Mouse (Mus musculus) intestine, postnatal 0 days (tissue): ENCODE data around the gene Scn3b. TPM values are rescaled to one million over a fixed set of nuclear protein-coding genes. Genes with fewer than 3 reads are reported as not detected.

Source experiments
- ATAC-seq: fragments of 200-750 bp; cut with Nextera tagmentation; 2 replicates; pipeline ENCODE4 v1.8.0; 2017; ENCODE audit warnings: mild to moderate bottlenecking, moderate TSS enrichment, moderate library complexity
- H3K27ac ChIP-seq: fragments of 300-500 bp; sonication (generic); 2 replicates; pipeline ENCODE4 v1.5.1; 2014; ENCODE audit warnings: mild to moderate bottlenecking, low read depth, low read length, moderate library complexity
- H3K27me3 ChIP-seq: fragments of 300-500 bp; sonication (generic); replicated peaks from 2 replicates; pipeline ENCODE4 v1.6.1; 2014; ENCODE audit warnings: low read length, mixed read lengths; ENCODE audit not compliant: control insufficient read depth, insufficient read depth
- H3K36me3 ChIP-seq: fragments of 300-500 bp; sonication (generic); 2 replicates; pipeline ENCODE4 v1.6.1; 2014; ENCODE audit warnings: mild to moderate bottlenecking, moderate library complexity; ENCODE audit not compliant: control insufficient read depth, insufficient read depth
- H3K4me1 ChIP-seq: fragments of 300-500 bp; sonication (generic); replicated peaks from 2 replicates; pipeline ENCODE4 v1.6.1; 2014; ENCODE audit warnings: antibody characterized with exemption, low read length, mixed read lengths; ENCODE audit not compliant: control insufficient read depth, insufficient read depth
- H3K4me2 ChIP-seq: fragments of 300-500 bp; sonication (generic); replicated peaks from 2 replicates; pipeline ENCODE4 v1.6.1; 2014; ENCODE audit warnings: low read depth, mild to moderate bottlenecking, moderate library complexity
- H3K4me3 ChIP-seq: fragments of 300-500 bp; sonication (generic); 2 replicates; pipeline ENCODE4 v1.5.1; 2014; ENCODE audit warnings: low read depth, low read length
- H3K9ac ChIP-seq: fragments of 300-500 bp; sonication (generic); 2 replicates; pipeline ENCODE4 v1.6.1; 2014; ENCODE audit warnings: mild to moderate bottlenecking, low read depth, low read length
- H3K9me3 ChIP-seq: fragments of 300-500 bp; sonication (generic); 2 replicates; pipeline ENCODE4 v1.6.1; 2016; ENCODE audit warnings: mixed run types; ENCODE audit not compliant: control insufficient read depth
- CTCF ChIP-seq: sonication (generic); IDR thresholded peaks from 2 replicates; pipeline ENCODE4 v1.5.1; 2016; ENCODE audit warnings: low read depth, mild to moderate bottlenecking, control low read depth, antibody characterized with exemption, moderate library complexity
- WGBS: fragments of 180-500 bp; shearing (Covaris S2); extraction: QIAGEN DNeasy Blood & Tissue Kit; methylation state at CpG from one replicate; pipeline ENCODE4 v1.1.7; 2014; 5-methylcytosine and 5-hydroxymethylcytosine counted together
- polyA plus RNA-seq: library from polyadenylated mRNA; unstranded; fragments of >200 nt; fragmentation: Nextera tagmentation; extraction: Ambion mirVana; gene quantifications from 2 replicates; pipeline ENCODE4 v1.2.1, GENCODE M21; 2015

Gene Scn3b
- polyA plus RNA-seq, 1 experiment from 2014 or later = 2.4 TPM

GRCm38 (mm10) chr9:40296251-40296650 lies 27.2 kb downstream of the Scn3b start:
- ATAC-seq = no peak
- H3K27ac ChIP-seq = no peak overlapping the region
- no peaks in the 10 kb centered on the region for H3K4me1 ChIP-seq
- no peak overlapping the region for H3K4me2 ChIP-seq
- no peak overlapping the region for H3K4me3 ChIP-seq
- no peaks in the 10 kb centered on the region for H3K27me3 ChIP-seq
- TF ChIP-seq CTCF = no peak
- H3K9me3 ChIP-seq = no peaks in the 10 kb centered on the region
- no peak overlapping the region for H3K9ac ChIP-seq
- WGBS = 94% methylated on average over 5 of the region's 5 CpGs
- peaks cover 45% of the 10 kb centered on the region for H3K36me3 ChIP-seq

GRCm38 (mm10) chr9:40297969-40298368 lies 29.0 kb downstream of the Scn3b start:
- H3K4me3 ChIP-seq = no peak overlapping the region
- H3K9ac ChIP-seq = no peak overlapping the region
- H3K36me3 ChIP-seq = peaks cover 61% of the 10 kb centered on the region
- 0 out of 2 replicates have a peak, but pooled peaks have one; percentile 27 for ATAC-seq
- H3K9me3 ChIP-seq = no peaks in the 10 kb centered on the region
- H3K27ac ChIP-seq = no peak overlapping the region
- no peak for TF ChIP-seq CTCF
- 76% methylated on average over 9 of the region's 9 CpGs for WGBS
- H3K4me1 ChIP-seq = no peaks in the 10 kb centered on the region
- H3K27me3 ChIP-seq = no peaks in the 10 kb centered on the region
- H3K4me2 ChIP-seq = no peak overlapping the region

- Histone ChIP-seq H3K9me3 (no peaks in the 10 kb centered on the region), H3K27ac (no peak overlapping the region), H3K36me3 (peaks cover 66% of the 10 kb centered on the region), H3K9ac (no peak overlapping the region), H3K4me2 (no peak overlapping the region), H3K4me3 (no peak overlapping the region), H3K4me1 (no peaks in the 10 kb centered on the region), H3K27me3 (no peaks in the 10 kb centered on the region)
- ATAC-seq = no peak
- no peak for TF ChIP-seq CTCF
- 98% methylated on average over 7 of the region's 7 CpGs for WGBS
These were observed 30.3 kb downstream of the Scn3b start for GRCm38 (mm10) chr9:40299323-40299722.

- Histone ChIP-seq H3K4me3 (no peak overlapping the region), H3K4me1 (no peaks in the 10 kb centered on the region), H3K9me3 (no peaks in the 10 kb centered on the region), H3K4me2 (no peak overlapping the region), H3K27ac (no peak overlapping the region), H3K9ac (no peak overlapping the region), H3K36me3 (peaks cover 75% of the 10 kb centered on the region), H3K27me3 (no peaks in the 10 kb centered on the region)
- ATAC-seq = no peak
- no peak for TF ChIP-seq CTCF
- WGBS = 93% methylated on average over 15 of the region's 15 CpGs
These were observed 31.3 kb downstream of the Scn3b start for GRCm38 (mm10) chr9:40300018-40300989.

- 79% methylated on average over 5 of the region's 5 CpGs for WGBS
These were observed 32.5 kb downstream of the Scn3b start for GRCm38 (mm10) chr9:40301475-40301874.

GRCm38 (mm10) chr9:40302375-40302774 lies 33.4 kb downstream of the Scn3b start:
- no peaks in the 10 kb centered on the region for H3K27me3 ChIP-seq
- H3K4me2 ChIP-seq = no peak overlapping the region
- no peak overlapping the region for H3K4me3 ChIP-seq
- H3K4me1 ChIP-seq = no peaks in the 10 kb centered on the region
- H3K9ac ChIP-seq = no peak overlapping the region
- peaks cover 82% of the 10 kb centered on the region for H3K36me3 ChIP-seq
- TF ChIP-seq CTCF = no peak
- 89% methylated on average over 8 of the region's 8 CpGs for WGBS
- no peaks in the 10 kb centered on the region for H3K9me3 ChIP-seq
- no peak for ATAC-seq
- H3K27ac ChIP-seq = no peak overlapping the region

More at GRCm38 (mm10) chr9:40301475-40301874, 32.5 kb downstream of the Scn3b start:
- Histone ChIP-seq H3K27ac (no peak overlapping the region), H3K36me3 (peaks cover 82% of the 10 kb centered on the region), H3K4me3 (no peak overlapping the region), H3K27me3 (no peaks in the 10 kb centered on the region), H3K4me2 (no peak overlapping the region), H3K9ac (no peak overlapping the region), H3K9me3 (no peaks in the 10 kb centered on the region), H3K4me1 (no peaks in the 10 kb centered on the region)
- TF ChIP-seq CTCF = no peak
- no peak; the same call in 1 of the 2 replicates for ATAC-seq
